Mouse (Mus musculus) left cerebral cortex, adult 2 months (tissue): ENCODE data around the gene H2-M5. TPM values are rescaled to one million over a fixed set of nuclear protein-coding genes. Genes with fewer than 3 reads are reported as not detected.
"Not testable (repeated sequence)": the region's sequence is repeated elsewhere in the genome, so short reads cannot be mapped to it uniquely, and the experiment has no call there.

ENCODE experiments used
- DNase-seq, 2 experiments: peaks; one replicate each; pipeline ENCODE4 v3.0.0; 2021 to 2022; ENCODE audit warnings: low spot score in 2 of 2, mixed read lengths in 1 of 2; ENCODE audit errors: extremely low spot score in 1 of 2
- H3K27ac ChIP-seq: fragments of 200-600 bp; 2 replicates; pipeline ENCODE4 v1.8.1; 2022
- H3K4me3 ChIP-seq: fragments of 200-600 bp; 2 replicates; pipeline ENCODE4 v1.8.1; 2022
- CTCF ChIP-seq: fragments of 200-600 bp; IDR thresholded peaks from 2 replicates; pipeline ENCODE4 v1.8.1; 2022; ENCODE audit warnings: antibody characterized with exemption, mild to moderate bottlenecking, moderate library complexity
- intact Hi-C: fragments of 180-260 bp; cut with DNase I; formaldehyde crosslinking; loops from one replicate; pipeline ENCODE4 v1.15.1; 2025
- total RNA-seq, 2 experiments: library from RNA; stranded (reverse); gene quantifications; 2 replicates each; pipeline ENCODE4 v1.2.3; 2021

Gene H2-M5
- total RNA-seq, 2 experiments from 2014 or later: 0.61 to 0.75 TPM

DNA sequence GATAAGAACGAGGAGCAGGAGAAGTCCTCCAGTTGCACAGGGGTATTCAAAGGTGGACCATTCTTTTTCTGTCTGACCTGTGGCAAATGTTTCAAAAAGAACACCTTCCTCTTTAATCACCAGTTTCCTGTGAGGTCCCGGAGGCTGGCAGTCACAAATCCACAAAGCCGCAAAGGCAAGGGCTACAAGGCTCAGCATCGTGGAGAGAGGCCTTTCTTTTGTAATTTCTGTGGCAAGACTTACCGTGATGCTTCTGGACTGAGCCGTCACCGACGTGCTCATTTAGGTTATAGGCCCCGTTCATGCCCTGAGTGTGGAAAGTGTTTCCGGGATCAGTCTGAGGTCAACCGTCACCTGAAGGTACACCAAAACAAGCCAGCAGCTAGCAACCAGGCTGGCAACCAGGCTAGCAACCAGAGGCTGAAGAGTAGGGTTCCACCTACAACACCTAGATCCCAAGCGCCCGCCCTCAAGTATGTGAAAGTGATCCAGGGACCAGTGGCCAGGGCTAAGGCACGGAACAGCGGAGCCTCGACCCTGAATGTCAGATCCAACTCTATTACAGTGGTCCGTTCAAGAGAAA is 20.2 kb upstream of the H2-M5 start:
- DNase-seq: no peak
- TF ChIP-seq CTCF: no peak
- Histone ChIP-seq H3K4me3 (no peak overlapping the region), H3K27ac (no peak overlapping the region)
- intact Hi-C loops: no loop called here

DNA sequence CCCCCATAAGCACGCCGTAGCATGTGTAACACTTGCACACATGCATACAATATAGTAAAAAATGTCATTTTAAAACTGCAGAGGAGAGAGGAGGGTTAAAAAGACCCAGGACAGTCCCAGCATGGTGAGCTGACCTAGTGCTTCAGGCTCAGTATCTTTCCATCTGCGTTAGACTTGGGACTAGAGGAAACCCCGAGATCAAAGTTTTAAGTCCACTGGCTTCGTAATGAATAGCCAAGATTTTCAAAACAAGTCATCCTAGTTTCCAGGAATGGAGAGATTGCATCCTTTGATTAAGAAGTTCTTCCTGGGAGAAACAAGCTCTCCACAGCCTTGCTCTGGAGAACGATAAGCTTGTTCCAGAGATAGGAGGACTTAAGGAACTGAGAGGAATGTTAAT is 18.8 kb upstream of the H2-M5 start:
- TF ChIP-seq CTCF: no peak
- intact Hi-C loops: no loop called here
- DNase-seq: no peak
- Histone ChIP-seq H3K4me3 (no peak overlapping the region), H3K27ac (no peak overlapping the region)

DNA sequence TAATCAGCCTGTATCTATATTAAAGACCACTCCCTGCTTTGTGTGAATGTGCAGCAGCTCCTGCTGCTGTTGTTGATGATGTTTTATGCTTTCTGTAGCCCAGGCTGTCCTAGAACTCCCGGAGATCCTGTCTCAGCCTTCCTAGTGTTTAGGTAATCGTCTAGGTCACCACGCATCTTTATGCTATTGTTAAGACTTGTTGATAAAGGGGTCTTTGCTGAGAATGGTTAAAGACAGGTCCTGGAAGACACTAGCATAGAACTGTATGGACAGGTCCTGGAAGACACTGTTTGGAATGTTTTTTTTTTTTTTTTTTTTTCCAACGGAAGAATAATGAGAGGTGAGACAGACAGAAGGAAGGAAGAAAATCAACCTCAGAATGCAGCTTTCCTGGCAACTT is 14.0 kb upstream of the H2-M5 start:
- intact Hi-C loops: no loop called here
- Histone ChIP-seq H3K27ac (no peak overlapping the region), H3K4me3 (peak overlapping the region; percentile 65)
- no peak for TF ChIP-seq CTCF
- DNase-seq: no peak

DNA sequence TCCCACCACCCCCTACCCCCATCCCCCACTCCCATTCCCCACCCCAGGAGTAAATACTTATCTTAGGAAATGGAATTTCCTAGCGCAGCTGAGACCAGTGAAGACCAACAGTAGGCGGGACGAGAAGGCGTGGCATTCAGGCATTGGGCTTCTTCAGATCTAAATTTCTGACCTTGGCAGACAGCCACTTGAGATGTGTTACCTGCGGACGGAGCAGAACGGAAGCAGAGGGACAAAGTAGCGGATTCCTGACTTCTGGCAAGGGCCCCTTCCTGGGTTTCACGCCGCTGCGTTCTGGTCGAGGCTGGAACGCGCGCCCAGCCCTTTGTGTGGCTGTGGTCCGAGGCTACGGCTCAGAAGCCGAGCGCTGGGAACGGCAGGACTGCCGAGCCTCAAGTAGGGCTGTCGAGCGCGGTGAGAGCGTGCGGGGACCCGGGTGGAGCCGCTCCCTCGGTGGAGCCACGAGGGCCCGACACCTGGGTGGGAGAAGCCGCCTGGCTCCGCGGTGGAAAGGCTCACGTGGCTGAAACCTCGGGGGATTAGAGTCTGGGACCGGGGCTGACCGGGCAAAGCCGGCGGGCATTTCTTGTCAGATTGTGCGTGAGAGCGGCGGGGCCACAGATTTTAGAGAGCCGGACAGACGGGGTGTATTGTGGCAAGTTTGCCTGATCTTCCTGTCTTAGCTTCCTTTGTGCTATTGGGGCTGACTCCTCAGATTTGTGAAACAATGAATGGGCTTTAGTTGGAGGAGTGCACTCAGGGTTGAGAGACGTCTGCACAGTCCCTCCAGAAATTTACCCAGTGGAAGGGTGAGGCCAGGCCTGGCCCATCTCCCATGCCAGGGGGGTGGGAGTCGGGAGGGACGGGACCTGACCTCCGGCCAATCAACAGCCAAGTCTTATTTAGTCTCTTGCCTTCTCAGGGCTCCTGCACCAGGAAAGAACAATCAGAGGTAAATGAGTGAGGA is 13.3 kb upstream of the H2-M5 start:
- intact Hi-C loops: no loop called here
- no peak for DNase-seq
- Histone ChIP-seq H3K4me3 (peak overlapping the region; percentile 65), H3K27ac (peak overlapping the region; percentile 50)
- no peak for TF ChIP-seq CTCF

DNA sequence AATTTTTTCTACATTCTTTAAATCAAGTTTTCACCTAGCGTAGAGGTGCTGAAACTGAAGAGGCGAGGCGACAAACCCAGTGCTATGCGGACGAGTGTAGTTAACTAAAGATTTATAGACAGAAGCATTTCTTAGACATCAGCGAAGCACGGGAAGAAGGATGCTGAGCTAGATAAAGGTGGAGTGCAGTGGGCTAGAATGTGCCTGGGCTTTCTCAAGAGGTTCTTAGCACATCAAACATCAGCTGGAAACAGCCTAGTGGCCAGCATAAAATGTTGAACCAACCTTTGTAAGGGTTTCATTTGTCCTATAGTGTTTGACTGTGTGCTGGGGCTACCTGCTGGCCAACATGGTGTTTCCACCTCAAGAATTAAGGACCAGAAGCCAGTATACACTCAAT is 11.5 kb upstream of the H2-M5 start, which contains the start of gene Zfp57:
Gene Zfp57 (plus strand): TSS at position 301 of the 400 bp plus-strand sequence.
- Histone ChIP-seq H3K4me3 (no peak within 1 kb of the TSS), H3K27ac (no peak within 1 kb of the TSS)
- TF ChIP-seq CTCF: no peak
- intact Hi-C loops: no loop called here
- DNase-seq: no peak

DNA sequence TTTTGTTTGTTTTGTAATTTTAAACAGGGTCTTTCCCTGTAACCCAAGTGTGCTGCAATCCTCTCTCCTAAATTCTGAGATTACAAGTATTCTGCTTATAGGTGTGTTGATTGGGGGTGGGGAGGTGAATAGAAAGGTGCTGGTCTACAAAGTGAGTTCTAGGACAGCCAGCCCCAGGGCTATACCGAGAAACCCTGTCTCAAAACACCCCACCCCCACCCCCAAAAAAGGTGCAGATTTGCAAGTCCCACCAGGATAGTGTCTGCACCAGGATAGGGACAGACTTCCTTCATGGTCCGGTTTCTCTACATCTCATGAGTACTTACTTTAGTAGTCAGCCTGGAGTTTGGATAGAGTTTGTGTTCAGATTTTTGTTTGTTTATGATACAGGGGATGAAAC is 9.1 kb upstream of the H2-M5 start:
- no peak for DNase-seq
- Histone ChIP-seq H3K27ac (no peak overlapping the region), H3K4me3 (no peak overlapping the region)
- intact Hi-C loops: loop anchor here (5.0 kb wide), 1 partner anchor 41 kb away; the partner anchor contains the start of genes Znrd1 and Znrd1as
- no peak for TF ChIP-seq CTCF

DNA sequence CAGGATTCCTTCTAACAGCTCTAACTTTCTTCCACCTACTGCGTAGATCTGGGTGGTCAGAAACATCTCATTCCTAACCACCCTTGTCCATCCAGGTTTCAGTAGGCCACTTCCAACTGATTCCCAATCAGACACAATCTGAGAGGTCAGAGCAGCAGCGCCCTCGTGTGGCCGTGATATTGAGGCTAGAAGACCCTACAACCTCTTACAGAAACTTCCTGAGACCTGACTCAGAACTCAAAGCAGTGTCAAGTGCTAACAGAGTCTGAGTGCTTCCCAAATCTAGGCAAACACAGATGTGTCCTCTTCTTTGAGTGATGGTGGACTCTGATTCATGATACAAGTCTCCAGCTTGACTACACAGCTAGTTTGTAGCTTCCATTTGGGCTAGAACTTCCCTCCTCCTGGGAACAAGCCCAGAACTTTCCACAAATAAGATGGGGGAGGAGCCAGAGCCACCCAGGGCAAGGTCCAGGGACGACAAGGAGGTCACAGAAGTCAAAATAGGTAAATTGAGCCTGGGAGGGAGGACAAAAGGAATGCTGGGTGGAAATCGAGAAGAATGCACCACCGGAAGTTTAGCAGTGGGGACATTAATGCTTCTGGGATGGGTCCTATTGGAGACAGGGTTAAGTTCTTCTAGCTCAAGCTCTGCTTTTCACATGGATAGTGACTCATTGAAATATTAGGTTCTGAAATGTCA is 7.8 kb upstream of the H2-M5 start:
- H3K4me3 ChIP-seq: no peak overlapping the region
- peak; percentile 83 for TF ChIP-seq CTCF
- peak; percentile 64 to 80 for DNase-seq
- no peak overlapping the region for H3K27ac ChIP-seq
- intact Hi-C loops: loop anchor here (2.0 to 5.0 kb wide), 2 partner anchors 40 to 50 kb away; partner anchors contain the start of genes Znrd1 and Znrd1as

DNA sequence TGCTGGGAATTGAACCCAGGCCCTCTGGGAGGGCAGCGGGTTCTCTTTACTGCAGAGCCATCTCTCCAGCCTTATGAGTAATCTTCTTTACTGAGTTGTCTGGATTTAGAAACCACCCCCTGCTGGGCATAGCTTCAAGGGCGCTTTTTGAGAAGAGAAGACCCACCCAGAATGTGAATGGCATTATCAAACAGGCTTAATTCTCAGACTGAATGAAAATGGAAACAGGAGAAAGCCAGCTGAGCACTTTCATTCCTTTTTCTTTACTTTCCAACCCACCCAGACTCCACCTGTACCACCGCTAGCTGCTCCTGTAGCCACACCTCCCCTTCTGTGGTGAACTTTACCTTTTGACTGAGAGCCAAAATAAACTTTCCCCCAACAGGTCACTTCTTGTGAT is 6.1 kb upstream of the H2-M5 start:
- no peak for TF ChIP-seq CTCF
- H3K4me3 ChIP-seq: no peak overlapping the region
- intact Hi-C loops: loop anchor here (2.0 to 5.0 kb wide), 2 partner anchors 38 to 81 kb away; partner anchors contain the start of genes Znrd1 and Znrd1as
- no peak for DNase-seq
- no peak overlapping the region for H3K27ac ChIP-seq

DNA sequence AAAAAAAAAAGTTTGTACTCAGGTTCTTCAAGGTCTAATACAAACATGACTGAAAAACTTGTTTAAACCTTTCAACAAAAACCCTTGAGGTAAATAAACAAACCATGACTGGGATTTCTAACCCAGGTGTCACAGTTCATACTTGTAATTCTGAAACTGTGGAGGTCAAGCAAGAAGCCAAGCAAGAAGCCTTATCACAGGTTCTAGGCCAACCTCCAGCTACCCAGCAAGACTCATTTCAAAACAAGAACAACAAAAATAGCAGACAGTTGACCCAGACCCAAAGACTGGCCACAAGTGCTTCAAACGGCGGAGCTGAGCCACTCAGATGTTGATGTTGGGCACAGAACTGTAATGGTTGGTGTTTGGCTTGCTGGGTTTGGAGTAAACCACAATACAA is 5.2 kb upstream of the H2-M5 start:
- no peak overlapping the region for H3K27ac ChIP-seq
- no peak overlapping the region for H3K4me3 ChIP-seq
- intact Hi-C loops: loop anchor here (2.0 kb wide), 1 partner anchor 80 kb away; no protein-coding TSS in a partner anchor
- no peak for TF ChIP-seq CTCF
- DNase-seq: no peak

DNA sequence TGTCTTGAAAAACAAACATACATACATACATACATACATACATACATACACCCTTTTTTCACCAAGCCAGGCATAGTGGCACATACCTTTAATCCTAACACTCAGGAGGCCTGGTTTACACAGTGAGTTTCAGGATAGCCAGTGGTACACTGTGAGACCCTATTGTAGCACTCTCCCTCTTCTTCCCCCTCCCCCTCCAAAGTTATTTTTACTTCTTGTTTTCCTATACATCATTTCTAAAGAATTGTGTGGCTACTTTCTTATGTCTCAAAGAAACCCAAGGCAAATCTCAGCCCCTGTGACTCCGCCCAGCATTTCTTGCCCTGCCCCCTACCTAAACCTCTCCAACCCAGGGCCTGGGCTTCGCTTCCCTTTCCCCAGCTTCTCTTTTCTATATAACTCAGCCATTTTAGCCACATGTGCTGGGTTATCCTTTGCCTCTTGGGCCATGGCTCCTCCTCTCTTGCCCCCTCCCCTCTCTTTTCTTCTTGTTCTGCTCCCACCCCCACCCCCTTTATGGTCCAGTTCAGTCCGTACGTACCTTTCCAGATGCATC is 4.5 kb upstream of the H2-M5 start:
- Histone ChIP-seq H3K4me3 (no peak overlapping the region), H3K27ac (no peak overlapping the region)
- DNase-seq: no peak
- intact Hi-C loops: loop anchor here (2.0 kb wide), 1 partner anchor 79 kb away; no protein-coding TSS in a partner anchor
- TF ChIP-seq CTCF: no peak

DNA sequence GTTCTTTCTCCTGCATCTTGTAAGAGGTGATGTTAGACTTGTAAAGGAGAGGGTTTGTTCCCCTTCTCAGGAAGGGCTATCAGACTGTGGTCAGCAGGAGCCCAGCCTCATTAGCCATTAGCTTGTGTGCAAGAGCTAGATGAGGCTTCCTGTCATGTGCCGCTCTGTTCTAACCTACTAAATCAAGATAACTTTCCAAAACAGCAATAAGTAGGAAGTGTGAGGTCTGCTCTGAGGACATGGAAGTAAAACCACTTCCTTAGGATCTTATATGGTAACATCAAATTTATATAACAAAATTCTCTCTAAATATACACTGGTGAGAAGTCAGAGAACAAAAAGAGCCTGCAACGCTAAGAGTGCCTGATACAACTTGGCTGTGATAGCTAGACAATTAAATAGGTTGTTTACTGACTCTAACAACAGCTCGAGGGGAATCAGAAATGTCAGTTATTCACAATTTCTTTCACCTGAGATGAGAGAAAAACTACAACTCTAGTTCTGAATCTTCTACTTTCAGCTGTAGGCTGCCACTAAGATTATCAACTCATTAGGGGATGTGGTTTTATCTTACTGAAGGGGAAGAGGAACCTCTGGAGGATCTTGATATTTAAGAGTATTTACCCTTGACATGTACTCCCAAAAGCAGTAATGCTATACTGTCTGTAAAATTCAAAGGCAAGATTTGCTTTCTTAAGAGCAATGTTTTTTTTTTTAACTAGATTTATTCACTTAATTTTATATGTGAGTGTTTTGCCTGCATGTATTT is 3.2 kb upstream of the H2-M5 start:
- TF ChIP-seq CTCF: no peak
- DNase-seq: no peak
- intact Hi-C loops: no loop called here

DNA sequence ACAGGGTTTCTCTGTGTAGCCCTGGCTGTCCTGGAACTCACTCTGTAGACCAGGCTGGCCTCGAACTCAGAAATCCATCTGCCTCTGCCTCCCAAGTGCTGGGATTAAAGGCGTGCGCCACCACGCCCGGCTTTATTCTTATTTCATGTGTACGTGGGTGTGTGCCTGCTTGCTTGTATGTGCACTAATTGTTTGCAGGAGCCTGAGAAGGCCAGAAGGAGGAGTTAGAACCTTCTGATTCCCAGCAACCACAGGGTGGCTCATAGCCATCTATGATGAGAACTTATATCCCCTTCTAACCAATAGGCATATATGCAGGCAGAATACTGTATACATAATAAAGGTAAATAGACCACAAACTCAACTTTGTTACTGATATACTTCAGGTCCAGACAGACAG is 1.3 kb upstream of the H2-M5 start:
- H3K4me3 ChIP-seq, DNase-seq, H3K27ac ChIP-seq, intact Hi-C loops: not testable (repeated sequence)

More for the DNA sequence above, 3.2 kb upstream of the H2-M5 start:
- Histone ChIP-seq H3K4me3 (no peak overlapping the region), H3K27ac (peak overlapping the region; percentile 62; the same call in 1 of the 2 replicates)
